Mouse (Mus musculus) gonadal fat pad, adult 2 months (tissue): ENCODE measurements around the gene Cst9. TPM values are rescaled to one million over a fixed set of nuclear protein-coding genes. Genes with fewer than 3 reads are reported as not detected.

Experiments used
- DNase-seq: peaks from one replicate; pipeline ENCODE4 v3.0.0-alpha.2; 2012; ENCODE audit warnings: low read depth
- polyA plus RNA-seq: library from polyadenylated mRNA; depleted of rRNA; stranded (reverse); fragments of >200 nt; gene quantifications from 2 replicates; pipeline ENCODE4 v1.2.3, GENCODE M21; 2012; rRNA removed

The Cst9 gene
- polyA plus RNA-seq = 0.24 TPM in 1 of 2 replicates, not detected in the other

DNA sequence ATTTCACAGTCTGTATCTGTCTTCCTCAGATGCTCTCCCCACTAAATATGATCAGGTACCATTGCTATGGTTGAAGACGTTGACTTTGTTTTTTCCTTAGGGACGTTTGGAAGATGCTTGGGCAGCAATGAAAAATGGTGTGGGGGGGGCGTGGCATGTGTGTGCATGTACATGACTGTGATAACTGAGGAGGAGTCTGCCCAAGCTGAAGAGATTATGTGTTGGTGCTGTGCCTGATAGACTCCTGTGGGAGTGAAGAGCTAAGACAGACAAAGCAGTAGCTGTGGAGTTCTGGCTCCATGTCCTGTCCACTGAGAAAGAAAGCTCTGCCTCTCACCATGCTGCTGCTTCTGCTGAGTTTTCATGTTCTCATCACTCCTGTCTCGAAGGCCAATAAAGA is at the start of gene Cst9:
Cst9 (plus strand) TSS at position 236 of the 400 bp plus-strand sequence.
- no peak for DNase-seq

DNA sequence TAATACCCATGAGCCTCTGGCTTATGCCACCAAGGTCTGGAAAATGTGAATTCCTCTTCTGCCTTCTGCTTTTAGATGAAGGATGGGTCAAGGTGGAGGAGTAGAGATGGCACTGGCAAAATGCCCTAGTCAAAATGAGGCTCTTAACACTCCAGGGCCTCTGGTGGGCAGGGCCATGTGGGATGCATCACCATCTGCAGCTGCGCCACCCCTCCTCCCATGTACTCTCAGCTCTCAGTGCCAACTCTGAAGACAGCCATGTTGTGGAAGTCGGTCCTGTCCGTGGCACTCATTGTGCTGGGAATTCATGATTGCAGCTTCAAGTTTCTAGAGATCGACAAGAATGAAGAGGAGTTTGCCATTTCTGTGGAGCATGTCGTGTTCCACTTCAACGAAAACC is 45.8 kb upstream of the Cst9 start, which contains the start of gene Cst12:
Cst12 (plus strand) TSS at position 220 of the 400 bp plus-strand sequence.
- no peak for DNase-seq

GRCm38 (mm10) chr2:148798485-148798884 is 36.5 kb upstream of the Cst9 start, which contains the start of gene Cst8:
TSS of gene Cst8 (plus strand) at chr2:148798785.
- no peak for DNase-seq

DNA sequence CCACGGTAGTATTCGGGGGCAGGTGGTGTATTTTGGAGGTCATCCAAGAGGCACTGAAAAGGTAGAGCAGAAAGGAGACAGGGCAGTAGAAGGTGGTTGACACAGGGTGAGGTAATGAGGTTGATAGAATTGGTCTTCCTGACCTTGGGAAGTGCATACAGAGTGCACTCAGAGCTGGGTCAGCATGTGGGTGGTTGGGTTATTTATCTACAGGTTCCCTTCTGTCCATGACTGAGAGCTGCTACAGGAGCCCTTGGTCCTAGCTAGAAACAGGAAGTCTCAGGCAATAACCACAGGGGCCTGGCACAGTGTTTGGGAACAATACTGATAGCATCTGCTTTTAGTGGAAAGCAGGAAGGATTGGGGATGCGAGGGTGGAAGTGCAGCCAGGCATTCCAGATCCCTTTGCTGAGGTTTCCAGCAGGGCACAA is 33.4 kb upstream of the Cst9 start:
- DNase-seq = peak; percentile 2

DNA sequence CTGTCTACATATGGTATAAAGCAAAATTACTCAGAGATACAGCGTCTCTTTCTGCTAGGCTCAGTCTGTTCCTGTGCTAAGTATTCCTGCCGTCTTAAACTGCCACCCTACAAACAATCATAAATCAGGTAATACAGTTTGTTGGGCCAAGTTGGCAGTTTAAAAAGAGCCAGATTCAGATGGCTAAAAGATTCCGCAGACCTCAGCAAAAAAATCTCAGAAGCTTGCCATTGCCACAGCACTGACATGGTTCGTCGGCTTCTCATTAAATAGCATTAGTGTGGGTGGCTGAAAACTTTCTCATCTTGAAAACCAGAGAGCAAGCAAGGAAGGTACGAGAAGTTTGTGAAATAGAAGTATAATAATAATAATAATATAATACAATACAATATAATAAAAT is 28.3 kb upstream of the Cst9 start:
- no peak for DNase-seq

GRCm38 (mm10) chr2:148819909-148820308 is 15.0 kb upstream of the Cst9 start, which contains the start of gene Cst13:
TSS of gene Cst13 (plus strand) at chr2:148820081.
- no peak for DNase-seq

- no peak for DNase-seq
Observed at GRCm38 (mm10) chr2:148825986-148826385, 9.0 kb upstream of the Cst9 start.

DNA sequence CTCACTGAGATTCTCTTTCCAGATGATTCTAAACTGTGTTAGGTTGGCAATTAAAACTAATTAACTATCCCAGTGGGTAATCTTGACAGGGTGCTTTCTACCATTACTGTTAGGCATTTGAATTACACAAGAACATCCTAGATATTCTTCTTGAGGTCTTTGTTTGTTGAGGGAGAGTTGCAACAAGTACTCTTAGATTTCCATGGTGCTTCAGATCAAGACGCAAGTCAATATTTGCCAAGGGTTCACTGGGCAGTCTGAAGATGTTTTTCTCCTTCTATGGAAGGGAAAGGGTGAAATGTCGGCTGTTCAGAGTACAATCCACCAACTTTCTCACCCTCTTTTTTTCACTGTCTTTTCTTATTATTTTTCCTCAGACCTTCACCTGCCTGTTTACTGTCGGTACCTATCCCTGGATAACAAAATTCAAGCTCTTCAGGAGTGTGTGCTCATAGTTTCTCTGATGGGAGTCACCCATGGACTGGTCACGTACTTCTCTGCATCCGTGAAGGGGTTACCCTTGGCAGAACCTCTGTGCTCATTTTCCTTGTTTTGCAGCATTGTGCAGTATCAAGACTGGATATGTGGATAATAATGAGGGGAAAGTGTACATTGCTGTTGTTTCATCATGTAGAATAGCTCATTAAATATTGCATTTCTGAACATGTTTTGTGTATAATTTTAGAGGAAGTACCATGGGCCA is 3.3 kb downstream of the Cst9 start:
- DNase-seq = no peak

DNA sequence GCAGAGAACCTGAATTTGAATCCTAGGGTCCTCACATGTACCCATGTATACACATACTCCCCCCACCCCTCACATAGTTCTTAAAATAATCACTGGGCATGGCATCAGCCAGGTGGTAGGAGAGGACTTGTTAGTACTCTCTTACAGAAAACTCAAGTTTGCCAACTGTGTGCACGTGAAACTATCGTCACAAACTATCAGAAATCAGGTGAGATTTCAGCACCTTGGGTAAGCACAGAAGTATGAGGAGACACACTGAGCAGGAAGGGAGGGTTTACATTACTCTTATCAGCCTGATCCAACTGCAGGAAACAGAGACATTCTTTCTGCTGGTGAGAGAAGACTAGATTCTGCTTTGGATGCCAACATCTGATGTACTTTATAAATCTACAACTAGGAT is 4.3 kb downstream of the Cst9 start:
- DNase-seq = no peak

- no peak for DNase-seq
Observed at GRCm38 (mm10) chr2:148851116-148851906, 16.4 kb downstream of the Cst9 start.

GRCm38 (mm10) chr2:148856630-148857400 is 21.9 kb downstream of the Cst9 start:
- no peak for DNase-seq

DNA sequence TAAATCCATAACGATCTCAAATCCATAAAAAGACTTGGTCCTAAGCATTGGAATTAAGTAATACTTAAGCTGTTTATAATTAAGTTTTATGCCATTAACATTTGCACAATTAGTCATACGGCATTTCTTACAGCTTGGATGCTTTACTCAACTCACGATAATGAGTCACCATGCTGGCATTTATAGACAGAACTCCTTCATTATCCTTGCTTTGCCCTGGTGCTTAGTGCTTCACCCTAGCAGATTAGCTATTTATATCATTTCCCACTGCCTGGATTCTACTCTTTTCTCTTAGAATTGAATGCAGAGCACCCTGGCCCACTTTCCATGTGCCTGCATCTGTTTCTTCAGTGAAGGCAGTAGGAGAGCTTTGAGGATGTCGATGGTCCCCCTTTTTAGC is 22.6 kb downstream of the Cst9 start:
- DNase-seq = no peak

GRCm38 (mm10) chr2:148860993-148861392 is 26.0 kb downstream of the Cst9 start:
- no peak for DNase-seq

DNA sequence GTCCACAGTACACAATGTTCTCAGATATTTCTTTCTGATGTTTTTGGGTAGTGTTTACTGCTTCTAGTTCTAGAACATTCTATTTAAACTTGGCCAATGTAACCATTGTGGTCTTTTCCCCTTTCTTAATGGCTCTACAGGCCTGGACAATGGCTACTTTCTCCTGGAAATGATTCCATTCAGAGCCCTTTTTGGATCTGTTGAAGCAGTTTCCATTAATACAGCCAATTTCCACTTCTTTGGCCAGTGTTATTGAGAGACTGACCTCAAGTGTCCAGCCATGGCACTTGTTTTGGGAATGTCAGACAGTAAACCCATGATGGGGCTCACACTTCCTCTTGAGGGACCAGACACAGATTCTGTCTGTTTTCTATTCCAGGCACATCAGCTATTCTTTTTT is 26.7 kb downstream of the Cst9 start:
- DNase-seq = no peak

DNA sequence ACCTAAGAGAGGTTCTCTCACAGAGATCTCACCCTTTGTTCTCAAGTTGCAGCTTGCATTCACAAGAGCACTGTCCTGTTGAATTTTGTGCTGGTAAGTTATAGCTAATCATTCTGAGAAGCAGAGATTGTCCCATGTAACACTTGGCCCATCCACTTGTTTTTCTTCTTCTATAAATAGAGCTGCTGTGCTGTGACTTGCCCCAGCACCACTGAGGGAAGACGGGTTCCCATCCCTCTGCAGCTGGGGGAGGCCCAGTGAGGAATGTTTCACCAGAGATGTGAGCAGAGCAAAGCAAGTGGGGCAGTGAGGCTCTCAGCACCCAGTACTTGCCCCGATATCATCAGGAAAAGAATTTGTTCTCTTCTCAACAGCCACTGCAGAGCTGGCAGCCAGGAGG is 30.0 kb downstream of the Cst9 start, which contains the start of gene 9230104L09Rik:
9230104L09Rik (minus strand) TSS at position 73 of the 400 bp plus-strand sequence.
- DNase-seq = no peak

- DNase-seq = no peak
Observed at GRCm38 (mm10) chr2:148868959-148869358, 34.0 kb downstream of the Cst9 start.

- no peak for DNase-seq
Observed at GRCm38 (mm10) chr2:148870526-148870925, 35.6 kb downstream of the Cst9 start.

DNA sequence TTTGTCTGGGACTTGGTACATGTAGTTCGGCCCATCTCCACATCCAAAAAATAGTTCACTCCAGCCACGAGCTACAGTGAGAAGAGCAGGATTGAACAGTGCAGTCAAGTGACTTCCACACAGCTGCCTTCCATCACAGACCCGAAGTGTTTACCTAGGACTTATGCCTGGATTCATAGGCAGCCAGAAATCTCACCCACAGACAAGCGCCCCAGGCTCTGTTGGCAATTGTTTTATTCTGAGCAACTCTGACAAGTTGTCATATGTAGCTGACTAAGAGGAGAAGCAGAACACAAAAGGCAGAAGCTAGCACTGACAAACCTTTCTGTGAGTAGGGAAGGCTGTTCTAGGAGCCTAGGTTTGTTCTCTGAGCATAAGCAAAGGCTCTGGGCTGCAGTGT is 37.9 kb downstream of the Cst9 start:
- no peak for DNase-seq

GRCm38 (mm10) chr2:148874224-148874616 is 39.3 kb downstream of the Cst9 start:
- DNase-seq = no peak

DNA sequence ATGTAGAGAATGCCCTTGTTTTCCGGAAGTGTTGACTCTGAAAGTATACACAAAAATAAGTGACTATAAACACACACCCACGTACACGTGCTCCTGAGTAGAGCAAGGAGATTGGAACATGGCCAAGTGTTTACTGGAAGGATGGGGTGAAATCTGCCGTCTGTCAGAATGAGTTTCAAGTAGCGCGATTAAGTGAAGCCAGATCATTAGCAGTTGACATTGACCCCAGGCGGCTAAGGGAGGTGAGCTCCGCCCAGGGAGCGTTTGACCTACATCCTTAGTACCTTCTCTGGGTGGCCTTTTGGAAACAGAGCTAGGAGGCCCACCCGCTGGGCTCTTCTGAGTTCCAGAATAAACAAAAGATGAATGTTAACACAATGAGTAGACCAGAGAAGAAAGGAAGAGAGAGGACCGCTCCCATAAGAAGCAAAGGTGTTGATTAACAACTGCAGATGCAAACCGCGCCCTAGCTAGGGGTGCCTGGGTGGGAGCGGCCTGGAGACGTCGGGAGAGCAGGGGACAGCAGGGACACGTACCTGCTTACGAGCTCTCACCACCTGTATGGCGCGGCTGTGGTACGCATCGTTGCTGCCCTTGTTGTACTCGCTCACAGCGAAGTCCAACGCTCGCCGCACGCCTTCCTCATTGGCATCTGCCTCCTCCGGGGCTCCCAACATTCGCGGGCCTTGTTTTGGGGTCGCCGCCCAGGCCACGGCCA is 39.8 kb downstream of the Cst9 start:
- DNase-seq = no peak

DNA sequence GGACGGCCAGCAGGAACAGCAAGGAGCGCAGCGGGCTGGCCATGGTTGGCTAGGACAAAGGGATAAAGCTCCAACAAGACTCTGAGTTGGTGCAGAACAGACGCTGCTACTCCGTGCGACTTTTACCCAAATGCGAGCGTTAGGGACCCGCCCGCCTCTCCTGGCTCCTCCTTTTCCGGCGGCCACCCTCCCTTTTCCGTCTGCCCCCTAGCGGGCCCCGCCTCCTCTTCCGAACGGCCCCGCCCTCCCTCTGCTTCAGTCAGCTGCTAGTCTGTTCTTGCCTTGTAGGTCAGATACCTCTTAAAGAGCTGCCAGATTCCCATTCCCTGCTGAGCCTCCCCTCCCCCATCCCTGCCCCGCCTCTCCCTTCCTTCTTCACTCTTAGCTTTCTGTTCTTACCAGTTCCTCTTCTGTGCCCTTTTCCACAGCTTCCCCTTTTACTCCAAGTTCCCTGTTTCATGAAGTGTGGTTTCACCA is 40.4 kb downstream of the Cst9 start, which contains the start of gene Cst3:
Cst3 (minus strand) TSS at position 358 of the 477 bp plus-strand sequence.
- no peak for DNase-seq
